Comparison of ENCODE assay signal across 8 mouse cellular contexts in the genomic region with DNA sequence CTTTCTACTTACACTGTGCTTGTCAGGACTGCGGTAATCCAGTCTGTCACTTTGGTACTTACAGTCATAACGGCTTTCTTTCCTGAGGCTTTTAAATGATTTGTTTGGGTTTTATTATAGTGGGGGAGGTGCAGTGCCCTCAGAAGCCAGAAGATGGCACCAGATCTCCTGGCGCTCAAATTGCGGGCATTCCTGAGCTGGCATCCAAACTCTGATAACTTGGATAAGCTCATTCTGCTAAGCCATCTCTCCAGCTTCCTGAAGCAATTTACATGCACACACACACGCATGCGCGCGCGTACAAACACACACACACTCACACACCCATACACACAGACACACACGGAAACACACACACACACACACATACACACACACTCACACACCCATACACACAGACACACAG. TPM values are rescaled to one million over a fixed set of nuclear protein-coding genes. Genes with fewer than 3 reads are reported as not detected.
A peak's percentile ranks its signal among the peaks of the same experiment; 100 is the strongest.
DNase-seq lines count a peak whose midpoint lies in the region; ATAC-seq and TF ChIP-seq lines count a peak whose summit lies in the region.

No protein-coding gene starts in this region.

- H3K27me3 ChIP-seq in forebrain, embryonic 13.5 days: no peaks in the 10 kb centered on the region
- H3K27me3 ChIP-seq in lung, postnatal 0 days (replicated peaks; ENCODE audit: insufficient read depth, low read length): no peaks in the 10 kb centered on the region

- H3K4me3 ChIP-seq in forebrain, embryonic 13.5 days: no peak overlapping the region
- no peak overlapping the region for H3K4me3 ChIP-seq in lung, postnatal 0 days (ENCODE audit: low read depth, low read length)

- H3K36me3 ChIP-seq in forebrain, embryonic 13.5 days (ENCODE audit: poor library complexity, severe bottlenecking): no peaks in the 10 kb centered on the region
- H3K36me3 ChIP-seq in lung, postnatal 0 days (ENCODE audit: insufficient read depth, low read length): no peaks in the 10 kb centered on the region

- no peaks in the 10 kb centered on the region for H3K9me3 ChIP-seq in forebrain, embryonic 13.5 days (replicated peaks)
- no peaks in the 10 kb centered on the region for H3K9me3 ChIP-seq in lung, postnatal 0 days (ENCODE audit: low read length)

- TF ChIP-seq CTCF in lung, postnatal 0 days (IDR thresholded peaks at IDR 0.05): peak; percentile 91

- no peak overlapping the region for H3K9ac ChIP-seq in forebrain, embryonic 13.5 days
- H3K9ac ChIP-seq in lung, postnatal 0 days (replicated peaks; ENCODE audit: low read depth): no peak overlapping the region

- peak; percentile 75 for DNase-seq in MN1 (ENCODE audit: low spot score)
- DNase-seq in cerebellum, adult 11-12 months: peak; percentile 47
- peak; percentile 55 to 68 for DNase-seq in heart, postnatal 14 days
- DNase-seq in layer of hippocampus, adult 9-10 months (ENCODE audit: low spot score): peak; percentile 60
- peak; percentile 85 for DNase-seq in lung, postnatal 0 days (ENCODE audit: low spot score)
- peak; percentile 59 for DNase-seq in ovary, postnatal 36 days (ENCODE audit: low spot score)
- peak; percentile 76 for DNase-seq in thymus, postnatal 4 days

- no peak overlapping the region for H3K27ac ChIP-seq in forebrain, embryonic 13.5 days
- H3K27ac ChIP-seq in lung, postnatal 0 days (ENCODE audit: low read length): no peak overlapping the region

- H3K4me2 ChIP-seq in forebrain, embryonic 13.5 days: no peak overlapping the region
- H3K4me2 ChIP-seq in lung, postnatal 0 days (replicated peaks; ENCODE audit: low read depth, low read length): no peak overlapping the region

- peak; percentile 74 for ATAC-seq in forebrain, embryonic 13.5 days
- peak; percentile 69 for ATAC-seq in lung, postnatal 0 days

- no peaks in the 10 kb centered on the region; the same call in 1 of the 2 replicates for H3K4me1 ChIP-seq in forebrain, embryonic 13.5 days
- H3K4me1 ChIP-seq in lung, postnatal 0 days (ENCODE audit: insufficient read depth, low read depth, low read length): no peaks in the 10 kb centered on the region

- intact Hi-C loops in heart, postnatal 14 days (cut with DNase I): loop anchor here (5.0 to 10.0 kb wide), 3 partner anchors 105 to 317 kb away; partner anchors contain the start of gene Ensa

- WGBS in forebrain, embryonic 13.5 days: 27% methylated on average over 10 of the region's 10 CpGs
- 17% methylated on average over 10 of the region's 10 CpGs for WGBS in lung, postnatal 0 days

- TF ChIP-seq EP300 in lung, postnatal 0 days (IDR thresholded peaks at IDR 0.05): no peak

RNA-seq across cellular contexts. Expression of gene Ctss, which starts 9.1 kb away (rescaled TPM):
- polyA plus RNA-seq in forebrain, embryonic 13.5 days (2015; fragmentation: Nextera tagmentation; extraction: Ambion mirVana): 6.5 and 7.6 TPM in 2 replicates
- 10 to 100 TPM; 11.6 to 12.7 TPM for total RNA-seq in heart, postnatal 14 days (2021)
- polyA plus RNA-seq in lung, postnatal 0 days (2015; fragmentation: Nextera tagmentation; extraction: Ambion mirVana): 109 and 115 TPM in 2 replicates

RNA-seq across cellular contexts. Expression of gene Ctsk, which starts 18.4 kb away (rescaled TPM):
- 3.2 and 4.3 TPM in 2 replicates for polyA plus RNA-seq in forebrain, embryonic 13.5 days (2015; fragmentation: Nextera tagmentation; extraction: Ambion mirVana)
- 10 to 100 TPM; 13.6 to 14.3 TPM for total RNA-seq in heart, postnatal 14 days (2021)
- polyA plus RNA-seq in lung, postnatal 0 days (2015; fragmentation: Nextera tagmentation; extraction: Ambion mirVana): 8.2 and 8.8 TPM in 2 replicates

RNA-seq across cellular contexts. Expression of gene Hormad1, which starts 42.0 kb away (rescaled TPM):
- polyA plus RNA-seq in forebrain, embryonic 13.5 days (2015; fragmentation: Nextera tagmentation; extraction: Ambion mirVana): not detected in 2 replicates
- total RNA-seq in heart, postnatal 14 days (2021): not detected
- polyA plus RNA-seq in lung, postnatal 0 days (2015; fragmentation: Nextera tagmentation; extraction: Ambion mirVana): not detected in 2 replicates

Comparison
In these comparisons a context has a peak if more than half of its experiments do, and no peak if none do; other contexts are left out.
1. RNA of gene Ctss, which starts 9.1 kb away (polyA plus RNA-seq): 109 to 115 TPM in lung, postnatal 0 days; 6.5 to 7.6 TPM in forebrain, embryonic 13.5 days; every median in the first group is over 10 times any median in the second.
2. Peak in every context shown above with its lines, with median percentiles within 50 percentile points of each other: DNase-seq.